Mouse (Mus musculus) gastrocnemius, postnatal 4 days (tissue): ENCODE data around the gene Fgfr2. TPM values are rescaled to one million over a fixed set of nuclear protein-coding genes. Genes with fewer than 3 reads are reported as not detected.

ENCODE experiments used
- DNase-seq, 2 experiments: peaks; one replicate each; pipeline ENCODE4 v3.0.0; 2021 to 2022; ENCODE audit warnings: low spot score in 2 of 2, mixed read lengths in 2 of 2
- total RNA-seq, 2 experiments: library from RNA; stranded (reverse); gene quantifications; 2 replicates each; pipeline ENCODE4 v1.2.3; 2021

The Fgfr2 gene
- total RNA-seq, 2 experiments from 2014 or later, result 6.5 to 8.0 TPM

DNA sequence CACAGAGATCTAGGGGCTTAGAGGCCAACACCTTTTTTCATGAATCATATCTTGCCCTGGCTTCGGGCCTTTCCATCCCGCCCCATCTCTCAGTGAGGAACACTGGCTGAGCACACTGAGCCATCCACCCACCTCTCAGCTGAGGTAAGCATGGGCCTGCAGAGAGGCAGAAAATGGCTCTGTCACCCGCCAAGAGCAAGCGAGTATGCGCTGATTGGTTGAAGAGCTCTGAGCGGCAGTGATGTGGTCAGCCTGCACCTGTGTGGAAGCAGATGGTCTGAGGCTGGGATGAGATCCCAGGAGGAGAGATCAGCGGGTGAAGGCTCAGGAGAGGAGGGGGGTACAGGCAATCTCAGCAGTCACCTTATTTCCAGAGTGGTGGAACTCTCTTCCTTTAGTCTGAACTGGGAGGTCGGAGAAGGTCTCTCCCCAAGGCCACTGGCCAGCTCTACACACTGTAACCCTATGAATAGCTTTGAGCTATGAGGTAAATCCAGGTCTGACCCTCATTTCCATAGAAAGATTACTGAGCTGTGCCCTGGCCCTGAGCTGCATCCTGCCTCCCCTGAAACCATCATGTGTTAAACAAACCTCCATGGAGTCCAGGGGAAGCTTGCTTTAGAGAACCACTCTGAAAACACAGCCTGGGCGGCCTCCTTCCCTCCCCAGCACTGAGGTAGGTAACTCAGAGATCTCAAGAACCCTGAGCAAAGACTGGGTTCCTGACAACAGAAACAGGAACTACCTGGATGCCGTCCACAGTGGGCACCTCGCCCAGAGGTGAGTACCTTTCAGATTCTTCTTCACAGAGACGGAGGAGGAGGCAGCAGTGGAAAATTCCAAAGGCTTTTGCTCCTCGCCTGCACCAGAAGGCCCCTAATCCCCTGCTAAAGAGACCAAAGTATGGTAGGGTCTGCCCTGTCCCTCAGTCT is 316.0 kb downstream of the Fgfr2 start:
- no peak for DNase-seq

DNA sequence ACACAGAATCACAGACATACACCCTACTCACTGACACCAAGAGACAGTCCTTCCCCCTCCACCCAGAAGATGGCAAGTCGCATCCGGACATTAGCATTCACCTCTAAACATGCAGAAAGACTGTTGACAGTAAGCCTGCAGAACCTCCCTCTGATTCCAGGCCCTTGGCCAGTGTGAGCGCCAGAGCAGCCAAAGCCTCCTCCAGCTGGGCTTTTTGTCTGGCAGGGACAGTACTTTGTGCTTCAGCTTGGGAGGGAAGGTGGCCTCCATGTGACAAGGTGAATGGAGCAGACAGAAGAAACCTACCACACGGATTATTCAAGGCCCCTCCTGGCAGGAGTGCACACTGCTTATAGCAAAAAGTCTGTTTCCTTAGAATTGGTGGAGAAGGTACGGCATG is 316.9 kb downstream of the Fgfr2 start:
- peak; percentile 24 to 70 for DNase-seq

DNA sequence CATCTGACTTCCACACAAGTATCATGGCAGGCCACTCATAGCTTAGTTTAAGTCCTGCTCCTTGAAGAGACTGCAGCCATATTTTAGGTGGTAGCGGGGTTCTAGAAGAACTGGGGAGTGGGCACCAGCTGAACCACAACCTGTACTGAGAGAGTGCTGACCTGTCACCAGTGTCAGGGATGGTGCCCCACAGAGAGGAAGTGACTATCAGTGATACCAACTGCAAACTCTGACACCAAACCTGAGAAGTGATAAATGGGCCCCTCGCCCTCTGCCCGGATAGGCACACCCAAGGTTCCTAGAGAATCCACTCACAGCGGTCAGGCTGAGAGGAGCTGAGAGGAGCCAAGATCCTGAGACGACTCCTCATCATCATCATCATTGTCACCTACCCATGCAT is 318.2 kb downstream of the Fgfr2 start:
- DNase-seq, result no peak

DNA sequence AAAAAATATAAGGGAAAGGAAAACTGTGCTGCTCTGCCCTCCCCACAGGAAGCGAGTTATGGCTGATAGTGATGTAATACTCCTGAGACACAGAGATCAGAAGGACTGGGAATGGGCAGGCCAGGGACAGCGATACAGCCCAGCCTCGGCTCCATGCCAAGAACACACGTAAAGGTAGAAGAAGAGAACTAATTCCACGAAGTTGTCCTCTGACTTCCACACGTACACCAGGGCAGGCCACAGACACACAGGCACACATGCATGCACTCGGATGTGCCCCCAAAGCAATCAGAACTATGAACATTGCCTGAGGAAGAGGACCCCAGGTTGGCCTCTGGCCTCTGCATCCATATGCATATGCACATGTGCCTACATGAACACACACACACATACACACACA is 318.7 kb downstream of the Fgfr2 start:
- DNase-seq, result no peak

DNA sequence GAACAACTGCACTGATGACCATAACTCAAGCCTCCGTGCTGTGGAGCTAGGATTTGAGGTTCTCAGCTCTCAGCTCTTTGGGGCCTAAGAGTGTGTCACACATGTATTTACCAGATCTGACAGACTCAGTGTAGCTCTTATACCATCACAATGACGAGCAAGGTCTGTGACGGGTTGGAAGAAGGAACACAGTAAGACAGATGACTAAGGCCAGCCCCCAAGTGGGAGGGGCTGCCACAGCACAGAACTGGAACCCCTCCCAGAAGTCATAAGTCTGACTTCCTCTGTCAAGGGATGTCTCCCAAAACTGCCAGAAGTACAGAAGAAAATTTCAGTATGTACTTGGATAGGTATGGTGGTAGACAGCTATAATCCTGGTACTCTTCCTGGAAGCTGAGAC is 319.2 kb downstream of the Fgfr2 start:
- no peak for DNase-seq

DNA sequence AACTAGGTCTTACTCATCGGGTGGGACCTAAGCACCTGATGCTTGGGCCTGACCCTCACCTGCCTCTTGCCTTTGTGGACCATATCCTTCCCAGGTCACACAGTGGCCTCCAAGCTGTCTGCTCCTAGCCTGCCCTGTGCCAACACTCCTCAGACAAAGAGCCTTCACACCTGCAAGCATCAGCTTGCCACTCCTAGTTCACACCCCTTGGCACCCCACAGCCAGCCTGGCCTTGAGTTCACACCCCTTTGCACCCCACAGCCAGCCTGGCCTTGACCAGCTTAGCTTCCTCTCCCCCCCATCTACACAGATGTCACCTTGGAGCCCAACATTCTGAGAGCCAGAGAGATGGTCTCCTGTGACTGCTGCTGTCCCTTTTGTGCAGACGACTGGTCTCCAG is 319.8 kb downstream of the Fgfr2 start:
- no peak for DNase-seq

DNA sequence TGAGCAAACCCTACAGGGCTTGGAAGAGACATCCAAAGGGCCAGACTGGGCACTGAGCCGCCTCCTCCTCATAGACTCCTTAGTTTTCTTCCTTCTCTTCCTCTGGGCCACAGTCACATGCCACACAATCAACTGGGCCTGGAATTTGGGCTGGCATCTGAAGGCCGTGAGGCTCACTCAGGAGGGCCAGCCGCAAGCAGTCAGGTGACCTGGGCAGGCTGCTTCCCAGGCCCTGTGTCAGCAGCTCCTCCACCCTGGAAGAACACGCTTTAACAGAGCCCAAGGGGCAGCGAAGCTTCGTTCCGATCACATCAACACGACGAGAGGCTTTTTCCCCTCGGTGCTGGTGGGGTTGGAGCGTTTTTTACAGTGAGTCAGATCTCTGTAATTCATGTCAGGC is 320.5 kb downstream of the Fgfr2 start:
- DNase-seq, result no peak

DNA sequence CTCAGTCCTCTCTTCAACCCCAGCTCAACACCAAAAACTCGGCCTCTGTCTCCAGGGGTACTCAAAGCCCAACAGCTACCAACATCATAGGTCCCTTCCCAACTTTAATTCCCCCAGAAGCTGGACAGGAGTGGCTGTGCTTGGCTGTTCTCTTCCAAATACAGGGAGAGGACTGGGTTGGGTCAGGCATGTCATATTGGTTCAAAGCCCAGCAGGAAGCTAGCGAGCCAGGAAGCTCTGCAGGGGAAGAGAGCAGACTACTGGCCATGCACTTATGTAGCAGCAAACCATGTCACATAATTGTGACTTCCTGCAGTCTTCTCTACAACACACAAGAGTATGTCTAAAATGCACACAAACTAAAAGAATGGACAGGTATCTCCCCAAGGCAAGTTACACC is 321.1 kb downstream of the Fgfr2 start:
- DNase-seq, result no peak

DNA sequence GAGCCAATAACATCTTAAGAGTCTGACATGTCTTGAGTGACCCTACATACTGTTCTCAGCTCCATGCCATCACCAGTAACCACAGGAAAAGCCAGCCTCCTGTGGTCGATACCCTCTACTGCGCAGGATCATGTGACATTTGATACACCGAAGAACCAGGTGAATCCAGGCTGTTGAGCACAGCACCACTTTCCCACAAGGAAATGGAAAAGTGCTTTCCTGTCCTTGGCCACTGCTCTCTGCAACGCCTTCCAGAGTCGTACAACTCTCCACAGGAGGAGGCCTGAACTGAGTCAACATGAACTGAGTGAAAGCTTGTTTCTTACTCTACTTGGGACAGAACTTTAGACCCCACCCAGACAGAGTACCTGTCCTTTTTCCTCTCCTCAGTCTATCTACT is 321.6 kb downstream of the Fgfr2 start:
- DNase-seq, result no peak

DNA sequence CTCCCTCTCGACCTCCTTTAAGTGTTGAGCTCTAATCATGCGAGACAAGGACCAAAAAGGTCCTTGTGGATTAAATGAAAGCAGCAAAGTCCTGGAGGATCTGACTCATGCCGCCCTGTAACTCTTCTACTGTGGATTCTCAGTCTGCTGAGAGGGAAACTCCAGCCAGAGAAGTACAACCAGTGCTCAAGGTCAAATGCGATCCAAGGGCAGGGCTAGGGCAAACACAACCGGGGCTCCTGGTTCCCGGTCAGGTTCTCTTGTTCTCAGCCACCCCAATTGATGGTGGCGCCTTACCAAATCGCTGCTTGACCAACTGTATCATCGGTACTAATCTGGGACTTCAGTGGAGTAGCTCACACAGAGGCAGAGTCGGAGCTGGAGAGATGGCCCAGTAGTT is 322.3 kb downstream of the Fgfr2 start:
- no peak for DNase-seq

DNA sequence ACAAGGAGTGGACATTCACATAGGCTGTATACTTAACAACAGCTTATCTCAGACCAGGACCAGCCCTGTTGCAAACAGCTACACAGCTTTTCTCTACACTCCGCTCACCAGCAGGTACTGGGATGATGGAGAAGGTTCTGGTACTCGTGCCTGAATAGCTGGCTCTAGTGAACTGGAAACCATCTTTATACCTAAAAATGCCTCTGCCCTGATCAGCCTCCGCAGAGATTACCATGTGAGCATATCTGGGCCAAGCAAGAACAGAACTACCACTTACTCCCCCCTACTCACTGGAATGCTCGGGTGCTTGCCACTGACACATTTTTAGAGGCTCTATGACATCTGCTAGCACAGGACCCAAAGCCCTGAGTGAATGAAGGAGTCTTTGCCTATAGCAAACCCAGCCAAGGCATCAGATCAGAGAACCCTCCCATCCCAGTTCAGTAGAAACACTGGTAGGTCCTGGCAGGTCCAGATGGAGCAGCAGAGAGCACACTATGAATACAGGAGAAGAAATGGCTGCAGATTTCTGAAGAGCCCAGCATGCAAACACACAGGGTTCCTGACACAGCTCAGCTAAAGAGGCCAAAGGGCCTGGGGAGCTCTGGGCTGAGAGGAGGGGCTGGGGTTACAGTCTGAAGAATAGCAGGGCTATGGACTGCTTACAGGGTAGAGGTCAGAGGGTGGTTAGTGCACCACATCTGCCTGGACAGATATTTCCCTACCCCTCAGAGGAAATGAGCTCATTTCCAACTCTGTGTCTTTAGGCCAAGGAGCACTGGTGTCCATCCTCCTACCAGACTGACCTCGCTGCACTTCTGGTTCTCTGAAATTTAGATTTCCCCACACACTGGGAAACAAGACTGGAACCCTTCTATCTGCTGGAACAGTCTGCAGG is 323.8 kb downstream of the Fgfr2 start:
- no peak for DNase-seq

DNA sequence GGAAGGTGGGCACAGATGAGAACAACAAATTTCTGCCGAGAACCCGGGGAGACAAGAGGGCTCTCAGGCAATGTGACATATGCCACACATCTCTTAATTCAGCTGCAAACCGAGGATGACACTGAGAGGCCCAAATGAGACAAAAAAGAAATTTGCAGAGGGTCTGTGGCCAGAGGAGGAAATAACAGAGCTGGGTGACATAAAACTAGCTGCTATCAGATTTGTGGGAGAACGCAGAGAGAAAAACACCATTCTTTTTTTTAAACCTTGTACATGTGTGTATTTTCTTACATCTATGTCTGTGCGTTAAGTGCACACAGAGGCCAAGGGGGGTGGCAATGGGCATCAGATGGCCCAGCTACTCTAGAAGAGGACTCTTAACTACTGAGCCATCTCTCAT is 328.0 kb downstream of the Fgfr2 start:
- DNase-seq, result no peak

DNA sequence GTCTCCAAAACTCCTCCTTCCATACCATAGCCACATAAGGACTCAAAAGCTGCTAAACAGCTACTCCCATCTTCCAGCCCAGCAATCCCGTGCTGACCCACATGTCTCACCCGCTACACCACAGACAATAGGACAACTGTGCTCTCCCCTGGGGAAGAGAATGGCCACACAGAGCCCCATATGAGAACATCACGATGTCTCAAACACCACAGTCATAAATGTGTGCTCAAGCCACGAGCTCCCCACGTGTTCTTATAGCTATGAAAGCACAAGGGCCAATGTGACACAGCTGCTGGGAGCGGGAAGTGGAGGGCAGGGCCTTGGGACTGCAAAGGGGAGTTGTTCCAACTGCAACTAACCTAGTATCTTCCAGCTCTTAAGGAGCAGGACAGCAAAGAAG is 329.7 kb downstream of the Fgfr2 start:
- no peak for DNase-seq

DNA sequence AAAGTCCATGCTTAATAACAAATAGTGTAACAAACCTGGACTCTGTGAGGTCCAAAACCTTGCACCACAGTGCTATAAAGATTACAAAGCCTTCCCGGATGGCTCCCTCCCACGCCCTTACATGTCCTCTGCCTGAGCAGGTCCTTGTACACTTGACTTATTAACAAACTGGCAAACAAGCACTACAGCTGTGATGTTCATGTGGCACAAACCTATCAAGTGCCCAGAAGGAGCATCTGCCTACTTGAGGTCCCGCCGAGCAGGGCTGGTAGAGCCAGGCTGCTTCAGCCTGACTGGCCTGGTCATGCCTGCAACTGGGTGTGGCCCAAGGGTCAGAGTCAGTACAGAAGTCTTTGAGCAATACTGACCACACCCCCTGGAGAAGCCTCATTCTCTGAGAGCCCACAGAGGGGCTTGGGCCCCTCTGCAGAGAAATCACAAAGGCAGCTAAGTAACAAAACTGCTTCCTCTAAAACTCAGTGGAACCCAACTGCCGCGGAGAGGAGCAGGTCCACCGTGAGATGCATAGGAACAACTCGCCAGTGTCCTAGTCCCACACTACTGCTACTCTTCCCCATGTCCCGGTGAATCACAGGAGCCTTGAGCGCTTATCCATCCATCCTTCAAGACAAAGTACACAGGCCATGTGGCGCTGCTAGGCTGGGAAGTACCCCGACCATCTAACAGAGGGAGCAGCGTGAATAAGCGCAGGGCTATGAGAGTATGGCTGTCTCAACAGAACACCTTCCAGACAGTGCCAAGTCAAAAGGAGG is 332.5 kb downstream of the Fgfr2 start:
- no peak for DNase-seq

DNA sequence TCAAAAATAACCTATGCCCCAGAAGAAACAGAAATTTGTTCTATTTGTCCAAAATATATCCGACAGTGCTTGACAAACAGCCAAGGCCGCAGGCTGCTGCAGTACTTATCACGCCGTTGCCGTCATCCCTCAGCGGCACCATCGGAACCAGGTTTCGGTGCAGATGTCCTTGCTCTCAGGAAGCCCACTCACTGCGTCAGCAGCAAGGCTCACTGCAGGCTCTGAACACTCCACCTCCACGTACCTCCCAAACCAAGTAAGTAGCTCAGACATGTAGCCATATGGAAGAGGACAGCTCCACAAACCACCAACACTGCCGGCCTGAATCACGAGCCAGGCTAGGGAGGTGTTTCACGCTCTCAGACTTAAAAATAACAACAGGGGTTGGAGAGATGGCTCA is 334.3 kb downstream of the Fgfr2 start:
- no peak for DNase-seq

DNA sequence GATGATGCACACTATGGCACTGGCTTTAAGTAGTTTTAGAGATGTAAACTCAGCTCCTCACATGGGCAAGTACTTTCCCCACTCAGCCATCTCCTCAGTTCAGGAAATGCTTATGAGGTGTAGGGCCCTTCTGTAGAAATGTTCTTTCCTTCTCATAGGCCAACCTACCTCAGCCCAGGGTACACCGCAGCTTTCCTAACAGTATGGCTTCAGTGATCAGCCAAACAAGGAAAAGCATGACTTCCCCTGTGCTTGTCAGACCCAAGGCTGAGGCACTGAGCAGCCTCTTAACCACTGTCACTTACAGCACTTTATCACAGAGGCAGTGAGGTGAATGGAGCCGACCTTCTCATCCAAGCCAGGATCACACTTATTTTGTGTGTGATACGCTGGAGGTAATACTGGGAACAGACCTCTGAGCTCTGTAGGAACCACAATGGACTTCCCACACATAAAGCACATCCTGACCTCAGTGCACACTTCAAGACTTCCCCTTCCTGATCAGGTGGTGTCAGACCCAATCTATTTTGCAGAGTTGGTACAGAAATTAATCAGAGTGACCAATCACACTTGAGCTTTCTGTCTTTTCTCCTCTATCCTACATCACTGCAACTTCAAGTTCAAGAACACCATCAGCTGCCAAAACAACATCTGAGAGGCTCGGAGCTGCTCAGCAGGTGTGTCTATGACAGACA is 335.5 kb downstream of the Fgfr2 start:
- DNase-seq, result no peak

DNA sequence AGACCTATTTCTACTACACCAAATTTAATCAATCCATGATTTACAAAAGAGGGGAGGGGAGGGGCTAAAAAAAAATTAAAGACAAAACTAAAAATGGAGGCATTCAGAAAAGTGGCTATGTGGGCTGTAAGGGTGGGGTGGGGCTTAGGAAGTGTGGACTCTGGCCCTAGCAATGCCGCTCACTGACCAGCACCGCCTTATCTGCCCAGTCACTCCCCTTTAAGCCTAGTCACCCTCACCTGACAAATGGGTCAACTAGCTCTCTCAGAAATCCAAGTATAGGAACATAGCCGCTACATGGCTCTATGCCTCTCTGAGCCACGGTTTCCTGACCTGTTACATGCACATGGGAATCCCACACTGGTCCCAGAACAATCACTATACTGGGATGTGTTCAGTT is 336.1 kb downstream of the Fgfr2 start:
- DNase-seq, result no peak

DNA sequence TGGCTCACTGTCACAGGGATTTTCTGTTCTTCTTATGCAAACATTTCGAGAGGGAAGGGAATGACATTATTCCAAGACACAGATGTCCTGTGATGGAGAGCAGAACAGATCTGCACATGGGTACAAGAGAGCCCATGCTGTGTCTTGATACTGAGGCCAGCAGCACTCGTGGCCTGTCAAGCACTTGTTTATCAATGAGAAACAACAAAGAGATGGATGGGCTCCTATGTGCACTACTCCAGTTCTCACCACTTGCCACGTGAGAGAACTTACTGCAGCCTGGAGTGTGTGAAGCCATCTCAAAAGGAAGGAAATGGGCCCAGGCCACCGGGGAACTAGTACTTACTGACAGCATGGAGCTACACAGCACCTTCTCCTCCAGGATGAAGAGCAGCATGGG is 336.6 kb downstream of the Fgfr2 start:
- no peak for DNase-seq

DNA sequence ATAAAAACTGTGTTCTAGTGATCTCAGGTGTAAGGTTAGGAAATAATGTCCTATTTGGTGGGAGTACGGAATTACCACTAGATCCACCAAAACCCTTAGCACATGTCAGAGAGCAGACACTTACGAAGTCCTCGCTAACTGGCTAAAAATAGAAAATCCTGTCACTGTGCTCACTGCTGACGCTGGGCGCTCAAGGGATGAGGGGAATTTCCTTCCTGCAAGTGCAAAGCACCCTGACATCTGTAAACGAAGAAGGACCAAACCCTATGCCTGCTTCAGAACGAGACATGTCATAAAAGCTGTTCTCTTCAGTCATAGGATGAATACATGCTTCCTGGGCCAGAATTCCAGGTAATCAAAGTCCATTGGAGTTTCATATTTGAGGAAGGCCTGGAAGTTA is 337.1 kb downstream of the Fgfr2 start:
- no peak for DNase-seq

DNA sequence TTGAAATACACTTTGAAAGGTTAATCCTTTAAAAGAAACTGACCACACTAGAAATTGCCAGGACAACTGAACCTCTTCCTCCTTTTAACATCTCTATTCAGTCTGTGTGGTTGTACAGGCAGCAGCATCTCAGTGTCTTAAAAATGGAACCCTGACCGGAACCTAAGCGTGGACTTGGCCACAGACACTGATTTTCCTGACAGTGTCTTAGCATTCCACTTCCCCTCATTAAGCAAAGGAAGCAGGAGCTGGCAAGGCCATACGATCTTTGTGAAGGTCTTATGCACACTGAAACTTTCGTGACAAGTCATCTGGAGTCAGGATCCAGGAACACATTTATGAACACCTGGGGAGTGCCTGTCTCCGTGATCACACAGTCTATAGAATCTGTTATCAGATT is 339.0 kb downstream of the Fgfr2 start:
- DNase-seq, result no peak

DNA sequence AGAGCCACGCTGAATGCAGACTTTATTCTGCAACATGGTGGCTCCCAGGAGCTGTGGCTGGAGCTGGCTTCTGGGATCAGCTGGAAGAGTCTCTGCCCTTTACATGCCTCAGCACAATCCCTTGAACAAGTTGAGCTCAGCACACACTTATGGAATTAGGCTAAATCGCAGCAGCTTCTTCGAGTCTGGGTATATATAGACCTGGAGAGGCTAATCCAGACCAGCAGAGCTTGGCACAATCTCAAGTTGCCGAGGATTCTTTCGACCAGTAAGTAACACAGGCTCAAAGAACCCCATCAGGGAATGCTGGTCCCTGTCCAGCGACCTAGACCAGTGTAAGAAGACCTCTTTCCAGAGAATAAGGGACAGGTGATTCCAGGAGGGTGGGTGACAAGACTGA is 341.3 kb downstream of the Fgfr2 start:
- no peak for DNase-seq
